Mouse (Mus musculus) myocyte (in vitro differentiated cells): ENCODE data around the gene Irak2. TPM values are rescaled to one million over a fixed set of nuclear protein-coding genes. Genes with fewer than 3 reads are reported as not detected.
A peak's percentile ranks its signal among the peaks of the same experiment; 100 is the strongest.

Experiments
- H3K27me3 ChIP-seq: one replicate; pipeline ENCODE4 v1.6.1; 2011; ENCODE audit not compliant: control insufficient read depth, insufficient read depth, insufficient read length
- H3K36me3 ChIP-seq: one replicate; pipeline ENCODE4 v1.6.1; 2011; ENCODE audit not compliant: control insufficient read depth, insufficient read depth
- H3K4me2 ChIP-seq: one replicate; pipeline ENCODE4 v1.6.1; 2011; ENCODE audit warnings: low read depth, control low read depth
- H3K4me3 ChIP-seq: one replicate; pipeline ENCODE4 v1.5.1; 2011; ENCODE audit warnings: mild to moderate bottlenecking, control low read depth, moderate library complexity
- H3K79me2 ChIP-seq: one replicate; pipeline ENCODE4 v1.6.1; 2011; ENCODE audit not compliant: control insufficient read depth, insufficient read depth
- H3ac ChIP-seq: one replicate; pipeline ENCODE4 v1.6.1; 2011; ENCODE audit not compliant: control insufficient read depth, insufficient read length
- CEBPB ChIP-seq: IDR thresholded peaks from 2 replicates; pipeline ENCODE4 v1.6.1; 2011; ENCODE audit warnings: mild to moderate bottlenecking, moderate library complexity; ENCODE audit not compliant: poor library complexity, insufficient read depth, severe bottlenecking
- E2F4 ChIP-seq: IDR thresholded peaks from one replicate; pipeline ENCODE4 v1.6.1; 2011; ENCODE audit warnings: mild to moderate bottlenecking, control low read depth, moderate library complexity; ENCODE audit not compliant: insufficient read depth
- MAX ChIP-seq: IDR thresholded peaks from one replicate; pipeline ENCODE4 v1.6.1; 2011; ENCODE audit warnings: low read depth, mild to moderate bottlenecking, control low read depth
- MYOD1 ChIP-seq, 3 experiments: IDR thresholded peaks; one replicate each; pipeline ENCODE4 v1.6.1; 2011; ENCODE audit warnings: control low read depth in 2 of 3, low read depth in 2 of 3, mild to moderate bottlenecking in 2 of 3, moderate library complexity in 1 of 3; ENCODE audit not compliant: insufficient read length in 2 of 3, control insufficient read depth in 1 of 3
- MYOG ChIP-seq, 3 experiments: IDR thresholded peaks; one replicate each; pipeline ENCODE4 v1.6.1; 2011; ENCODE audit warnings: control low read depth in 2 of 3, low read depth in 2 of 3, mild to moderate bottlenecking in 2 of 3; ENCODE audit not compliant: insufficient read length in 2 of 3, control insufficient read depth in 1 of 3, insufficient read depth in 1 of 3
- POLR2A ChIP-seq: IDR thresholded peaks from one replicate; pipeline ENCODE4 v1.6.1; 2011; ENCODE audit warnings: low read depth, mild to moderate bottlenecking, control low read depth, moderate library complexity; ENCODE audit not compliant: insufficient read length
- POLR2AphosphoS2 ChIP-seq: IDR thresholded peaks from one replicate; pipeline ENCODE4 v1.6.1; 2011; ENCODE audit warnings: low read depth, control low read depth; ENCODE audit not compliant: insufficient read length
- REST ChIP-seq: IDR thresholded peaks from one replicate; pipeline ENCODE4 v1.6.1; 2011; ENCODE audit warnings: mild to moderate bottlenecking, control low read depth, moderate library complexity; ENCODE audit not compliant: insufficient read depth, insufficient read length
- SRF ChIP-seq: IDR thresholded peaks from one replicate; pipeline ENCODE4 v1.6.1; 2011; ENCODE audit warnings: low read depth; ENCODE audit not compliant: control insufficient read depth, insufficient read length
- TCF12 ChIP-seq: IDR thresholded peaks from one replicate; pipeline ENCODE4 v1.6.1; 2011; ENCODE audit warnings: mild to moderate bottlenecking, control low read depth; ENCODE audit not compliant: poor library complexity, insufficient read depth, severe bottlenecking
- TCF3 ChIP-seq: IDR thresholded peaks from one replicate; pipeline ENCODE4 v1.6.1; 2011; ENCODE audit warnings: low read depth, control low read depth; ENCODE audit not compliant: insufficient read length
- USF1 ChIP-seq: IDR thresholded peaks from one replicate; pipeline ENCODE4 v1.6.1; 2011; ENCODE audit warnings: low read depth, mild to moderate bottlenecking, control low read depth, moderate library complexity
- polyA plus RNA-seq: library from polyadenylated mRNA; unstranded; fragments of >200 nt; fragmentation: generic; extraction: Trizol; gene quantifications from one replicate; pipeline ENCODE4 v1.2.1, GENCODE M21; 2012; ENCODE audit warnings: missing spikeins

The Irak2 gene
- polyA plus RNA-seq, 1 experiment, result 17.0 TPM

GRCm38 (mm10) chr6:113690400-113691083, 52.3 kb downstream of the Irak2 start:
- TF ChIP-seq MYOG (IDR thresholded peaks at IDR 0.05; ENCODE audit: control insufficient read depth in 1 of 3, insufficient read depth in 1 of 3, insufficient read length in 2 of 3, low read depth in 2 of 3) (peak in 2 of 3 experiments; percentile 49 to 74), CEBPB (peak; percentile 79), SRF (peak; percentile 78), POLR2AphosphoS2 (no peak), REST (no peak), USF1 (no peak), E2F4 (no peak), MAX (no peak), TCF12 (no peak), TCF3 (no peak), POLR2A (peak; percentile 53), MYOD1 (IDR thresholded peaks at IDR 0.05; ENCODE audit: control insufficient read depth in 1 of 3, insufficient read length in 2 of 3, low read depth in 2 of 3) (peak in 2 of 3 experiments; percentile 32 to 70)
- Histone ChIP-seq H3K79me2 (peaks cover 23% of the 10 kb centered on the region), H3K36me3 (no peaks in the 10 kb centered on the region), H3ac (no peak overlapping the region), H3K4me3 (peak overlapping the region; percentile 19), H3K27me3 (no peaks in the 10 kb centered on the region), H3K4me2 (peak overlapping the region; percentile 81)

DNA sequence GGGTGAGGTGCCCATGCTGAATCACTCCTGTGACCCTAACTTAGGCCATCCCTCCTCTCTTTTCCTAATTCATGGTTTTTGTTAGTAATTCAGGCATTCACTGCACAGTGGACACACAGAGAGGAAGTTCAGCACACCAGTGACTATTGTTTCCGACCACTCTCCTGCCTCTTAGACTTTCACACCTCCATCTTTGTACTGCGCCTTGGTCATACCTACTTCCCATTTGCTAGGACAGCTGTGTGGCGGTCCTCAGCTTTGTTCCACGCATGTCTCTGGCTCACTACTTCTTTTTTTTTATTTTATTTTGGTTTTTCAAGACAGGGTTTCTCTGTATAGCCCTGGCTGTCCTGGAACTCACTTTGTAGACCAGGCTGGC, 52.8 kb downstream of the Irak2 start:
- H3K36me3 ChIP-seq, result no peaks in the 10 kb centered on the region
- no peaks in the 10 kb centered on the region for H3K27me3 ChIP-seq
- H3ac ChIP-seq, result no peak overlapping the region
- no peak for TF ChIP-seq TCF3
- TF ChIP-seq SRF, result peak; percentile 35
- H3K4me2 ChIP-seq, result peak overlapping the region; percentile 81
- H3K4me3 ChIP-seq, result peak overlapping the region; percentile 19
- peaks cover 23% of the 10 kb centered on the region for H3K79me2 ChIP-seq

DNA sequence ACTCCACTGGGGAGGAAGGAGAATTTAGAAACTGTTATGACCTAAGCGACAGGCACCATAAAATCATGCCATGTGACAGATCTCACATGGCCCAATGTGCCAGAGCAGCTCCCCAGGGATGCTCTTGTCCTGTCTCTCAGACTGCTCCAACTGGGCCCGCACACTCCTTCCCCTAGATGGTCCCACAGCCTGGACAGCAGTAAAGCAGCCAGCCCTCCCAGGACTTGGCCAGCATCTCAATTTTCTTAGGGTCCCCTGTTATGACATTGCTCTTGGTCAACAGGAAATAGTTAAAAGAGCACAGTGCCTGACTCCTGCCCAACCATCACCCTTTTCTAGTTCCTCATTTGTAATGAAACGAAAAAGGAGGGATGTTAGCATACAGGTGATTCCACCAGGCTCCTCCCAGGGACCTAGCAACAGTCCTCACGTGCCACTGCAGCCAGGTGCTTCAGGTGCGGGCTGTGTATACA, 54.4 kb downstream of the Irak2 start:
- Histone ChIP-seq H3K79me2 (peaks cover 26% of the 10 kb centered on the region), H3K36me3 (no peaks in the 10 kb centered on the region), H3K4me3 (no peak overlapping the region), H3ac (no peak overlapping the region), H3K4me2 (peak overlapping the region; percentile 55), H3K27me3 (no peaks in the 10 kb centered on the region)
- TF ChIP-seq POLR2AphosphoS2 (no peak), SRF (no peak), REST (no peak), TCF12 (no peak), CEBPB (no peak), E2F4 (no peak), USF1 (no peak), MYOD1 (IDR thresholded peaks at IDR 0.05; ENCODE audit: control insufficient read depth in 1 of 3, insufficient read length in 2 of 3, low read depth in 2 of 3) (no peak), MYOG (IDR thresholded peaks at IDR 0.05; ENCODE audit: control insufficient read depth in 1 of 3, insufficient read depth in 1 of 3, insufficient read length in 2 of 3, low read depth in 2 of 3) (no peak), MAX (no peak), POLR2A (no peak), TCF3 (no peak)

DNA sequence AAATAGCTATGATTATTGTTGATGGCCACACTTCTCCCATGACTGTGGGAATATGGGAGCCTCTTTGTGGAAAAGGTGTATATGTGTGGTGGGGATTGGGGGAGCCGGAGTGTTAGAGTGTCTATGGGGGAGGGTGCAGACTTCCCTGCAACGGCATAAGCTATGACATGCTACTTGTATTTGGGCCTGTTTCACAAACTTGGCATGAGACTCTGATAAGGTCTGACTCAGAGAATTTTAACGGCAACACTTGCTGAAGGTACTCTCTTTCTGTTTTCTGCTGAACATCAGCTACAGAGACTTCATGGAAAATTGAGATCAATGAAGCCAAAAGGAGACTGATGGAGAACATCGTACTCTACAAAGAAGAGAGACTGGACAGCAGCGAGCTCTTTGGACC, 55.1 kb downstream of the Irak2 start:
- Histone ChIP-seq H3ac (no peak overlapping the region), H3K4me2 (no peak overlapping the region), H3K27me3 (no peaks in the 10 kb centered on the region), H3K36me3 (no peaks in the 10 kb centered on the region), H3K4me3 (no peak overlapping the region), H3K79me2 (peaks cover 33% of the 10 kb centered on the region)
- no peak for TF ChIP-seq E2F4
- no peak for TF ChIP-seq REST
- no peak for TF ChIP-seq USF1
- no peak for TF ChIP-seq MYOG (IDR thresholded peaks at IDR 0.05; ENCODE audit: control insufficient read depth in 1 of 3, insufficient read depth in 1 of 3, insufficient read length in 2 of 3, low read depth in 2 of 3)
- TF ChIP-seq TCF12, result no peak
- TF ChIP-seq MAX, result no peak
- TF ChIP-seq POLR2AphosphoS2, result no peak
- TF ChIP-seq MYOD1 (IDR thresholded peaks at IDR 0.05; ENCODE audit: control insufficient read depth in 1 of 3, insufficient read length in 2 of 3, low read depth in 2 of 3), result no peak
- TF ChIP-seq CEBPB, result no peak
- no peak for TF ChIP-seq TCF3
- no peak for TF ChIP-seq SRF
- no peak for TF ChIP-seq POLR2A

DNA sequence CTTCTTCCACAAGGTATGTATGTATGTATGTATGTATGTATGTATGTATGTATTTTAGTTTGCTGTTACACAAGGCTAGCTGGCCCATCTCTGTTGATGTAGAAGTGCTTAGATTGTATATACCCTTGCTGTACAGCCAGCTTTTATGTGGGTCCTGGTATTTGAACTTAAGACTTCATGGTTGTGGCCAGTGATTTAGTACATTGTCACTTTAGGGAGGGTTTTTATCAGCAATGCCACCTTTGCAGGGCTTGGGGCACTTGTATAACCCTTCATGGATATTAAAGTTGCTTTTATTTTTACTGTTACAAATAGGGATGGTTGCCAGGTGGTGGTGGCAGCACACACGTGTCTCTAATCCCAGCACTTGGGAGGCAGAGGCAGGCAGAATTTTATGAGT, 56.9 kb downstream of the Irak2 start:
- TF ChIP-seq TCF3 (no peak), E2F4 (no peak), MYOD1 (IDR thresholded peaks at IDR 0.05; ENCODE audit: control insufficient read depth in 1 of 3, insufficient read length in 2 of 3, low read depth in 2 of 3) (no peak), MYOG (IDR thresholded peaks at IDR 0.05; ENCODE audit: control insufficient read depth in 1 of 3, insufficient read depth in 1 of 3, insufficient read length in 2 of 3, low read depth in 2 of 3) (no peak), USF1 (no peak), POLR2A (no peak), SRF (no peak), CEBPB (no peak), REST (no peak), POLR2AphosphoS2 (no peak), MAX (no peak), TCF12 (no peak)

More for the DNA sequence above, 56.9 kb downstream of the Irak2 start:
- Histone ChIP-seq H3K27me3 (no peaks in the 10 kb centered on the region), H3K4me3 (no peak overlapping the region), H3K79me2 (peaks cover 51% of the 10 kb centered on the region), H3K36me3 (no peaks in the 10 kb centered on the region), H3ac (no peak overlapping the region), H3K4me2 (peak overlapping the region; percentile 85)
